Mouse (Mus musculus): ENCODE data around the gene Msmo1.

- no peak for TF ChIP-seq CTCF (IDR thresholded peaks at IDR 0.05; ENCODE audit: borderline replicate concordance, insufficient read depth, low read length)
- TF ChIP-seq POLR2A (IDR thresholded peaks at IDR 0.05; ENCODE audit: low read depth, low read length): no peak
These were observed 26.1 kb downstream of the Msmo1 start for GRCm38 (mm10) chr8:64707481-64707880.
